Mouse (Mus musculus) myocyte (in vitro differentiated cells): ENCODE results near the gene Asna1.

ENCODE experiments used
- CEBPB ChIP-seq: IDR thresholded peaks from 2 replicates; pipeline ENCODE4 v1.6.1; 2011; ENCODE audit warnings: mild to moderate bottlenecking, moderate library complexity; ENCODE audit not compliant: poor library complexity, insufficient read depth, severe bottlenecking
- E2F4 ChIP-seq: IDR thresholded peaks from one replicate; pipeline ENCODE4 v1.6.1; 2011; ENCODE audit warnings: mild to moderate bottlenecking, control low read depth, moderate library complexity; ENCODE audit not compliant: insufficient read depth
- MAX ChIP-seq: IDR thresholded peaks from one replicate; pipeline ENCODE4 v1.6.1; 2011; ENCODE audit warnings: low read depth, mild to moderate bottlenecking, control low read depth
- MYOD1 ChIP-seq, 3 experiments: IDR thresholded peaks; one replicate each; pipeline ENCODE4 v1.6.1; 2011; ENCODE audit warnings: control low read depth in 2 of 3, low read depth in 2 of 3, mild to moderate bottlenecking in 2 of 3, moderate library complexity in 1 of 3; ENCODE audit not compliant: insufficient read length in 2 of 3, control insufficient read depth in 1 of 3
- MYOG ChIP-seq, 3 experiments: IDR thresholded peaks; one replicate each; pipeline ENCODE4 v1.6.1; 2011; ENCODE audit warnings: control low read depth in 2 of 3, low read depth in 2 of 3, mild to moderate bottlenecking in 2 of 3; ENCODE audit not compliant: insufficient read length in 2 of 3, control insufficient read depth in 1 of 3, insufficient read depth in 1 of 3
- POLR2A ChIP-seq: IDR thresholded peaks from one replicate; pipeline ENCODE4 v1.6.1; 2011; ENCODE audit warnings: low read depth, mild to moderate bottlenecking, control low read depth, moderate library complexity; ENCODE audit not compliant: insufficient read length
- POLR2AphosphoS2 ChIP-seq: IDR thresholded peaks from one replicate; pipeline ENCODE4 v1.6.1; 2011; ENCODE audit warnings: low read depth, control low read depth; ENCODE audit not compliant: insufficient read length
- SRF ChIP-seq: IDR thresholded peaks from one replicate; pipeline ENCODE4 v1.6.1; 2011; ENCODE audit warnings: low read depth; ENCODE audit not compliant: control insufficient read depth, insufficient read length
- TCF12 ChIP-seq: IDR thresholded peaks from one replicate; pipeline ENCODE4 v1.6.1; 2011; ENCODE audit warnings: mild to moderate bottlenecking, control low read depth; ENCODE audit not compliant: poor library complexity, insufficient read depth, severe bottlenecking
- TCF3 ChIP-seq: IDR thresholded peaks from one replicate; pipeline ENCODE4 v1.6.1; 2011; ENCODE audit warnings: low read depth, control low read depth; ENCODE audit not compliant: insufficient read length
- USF1 ChIP-seq: IDR thresholded peaks from one replicate; pipeline ENCODE4 v1.6.1; 2011; ENCODE audit warnings: low read depth, mild to moderate bottlenecking, control low read depth, moderate library complexity

DNA sequence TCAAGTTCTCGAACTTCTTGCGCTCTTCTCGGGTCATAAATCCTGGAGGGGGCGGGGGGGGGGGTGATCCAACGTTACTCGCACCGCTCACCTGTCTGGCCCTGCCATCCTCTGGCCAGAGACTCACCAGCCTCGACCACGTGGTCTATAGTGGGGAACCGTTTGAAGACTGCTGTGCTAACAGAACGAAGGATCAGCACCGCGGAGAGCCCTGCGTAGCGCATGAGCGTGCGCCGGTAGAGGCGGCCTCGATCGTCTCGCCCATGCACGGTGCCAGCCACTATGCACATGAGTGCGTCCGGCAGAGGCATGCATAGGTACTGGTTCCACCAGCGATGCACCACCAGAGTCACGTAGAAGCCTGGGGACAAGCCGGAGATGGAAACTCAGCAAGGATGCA is 13.8 kb downstream of the Asna1 start:
- no peak for TF ChIP-seq POLR2AphosphoS2
- no peak for TF ChIP-seq MAX
- no peak for TF ChIP-seq MYOG (IDR thresholded peaks at IDR 0.05; ENCODE audit: control insufficient read depth in 1 of 3, insufficient read depth in 1 of 3, insufficient read length in 2 of 3, low read depth in 2 of 3)
- TF ChIP-seq TCF12: no peak
- no peak for TF ChIP-seq USF1
- no peak for TF ChIP-seq POLR2A
- no peak for TF ChIP-seq E2F4
- TF ChIP-seq MYOD1 (IDR thresholded peaks at IDR 0.05; ENCODE audit: control insufficient read depth in 1 of 3, insufficient read length in 2 of 3, low read depth in 2 of 3): no peak
- TF ChIP-seq TCF3: no peak
- TF ChIP-seq SRF: no peak
- no peak for TF ChIP-seq CEBPB
